Mouse (Mus musculus): Measurements from ENCODE around the gene Hoxd13. TPM values are rescaled to one million over a fixed set of nuclear protein-coding genes. Genes with fewer than 3 reads are reported as not detected.
A peak's percentile ranks its signal among the peaks of the same experiment; 100 is the strongest.

The Hoxd13 gene
- polyA plus RNA-seq, 1 experiment from 2014 or later = not detected

DNA sequence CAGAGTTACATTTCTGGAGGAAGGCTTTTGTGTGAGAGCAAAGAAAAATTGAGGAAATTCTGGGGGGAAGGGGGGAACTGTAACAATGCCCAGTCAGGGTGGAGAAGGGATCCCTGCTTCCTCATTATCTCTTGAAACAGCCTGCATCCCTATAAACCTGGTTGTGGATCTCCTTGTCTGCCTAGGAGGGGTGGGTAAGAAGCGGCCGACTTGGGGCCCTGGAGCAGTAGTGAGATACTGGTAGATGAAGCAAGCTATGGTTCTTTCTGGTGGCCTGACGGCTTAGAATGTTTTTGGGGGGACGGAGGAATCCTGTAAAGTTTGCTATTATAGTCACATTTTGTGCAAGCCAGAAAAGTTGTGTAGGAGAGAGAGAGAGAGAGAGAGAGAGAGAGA is 25.3 kb downstream of the Hoxd13 start:
- Histone ChIP-seq H3K4me2 (replicated peaks) (no peak overlapping the region), H3K4me1 (peaks cover 11% of the 10 kb centered on the region), H3K36me3 (no peaks in the 10 kb centered on the region), H3K9me3 (no peaks in the 10 kb centered on the region), H3K4me3 (no peak overlapping the region), H3K27me3 (peaks cover 97% of the 10 kb centered on the region), H3K27ac (replicated peaks) (no peak overlapping the region), H3K9ac (replicated peaks) (no peak overlapping the region)
- 10% methylated on average over 4 of the region's 4 CpGs for WGBS
- ATAC-seq (replicated peaks) = no peak

DNA sequence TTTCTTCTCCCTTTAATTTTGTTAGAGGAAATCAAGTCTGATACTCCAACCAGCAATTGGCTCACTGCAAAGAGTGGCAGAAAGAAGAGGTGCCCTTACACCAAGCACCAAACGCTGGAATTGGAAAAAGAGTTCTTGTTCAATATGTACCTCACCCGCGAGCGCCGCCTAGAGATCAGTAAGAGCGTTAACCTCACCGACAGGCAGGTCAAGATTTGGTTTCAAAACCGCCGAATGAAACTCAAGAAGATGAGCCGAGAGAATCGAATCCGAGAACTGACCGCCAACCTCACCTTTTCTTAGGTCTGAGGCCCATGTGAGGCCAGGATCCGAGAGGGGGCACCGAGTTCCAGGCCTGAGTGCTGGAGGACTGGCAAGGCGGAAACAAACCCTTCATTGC is 26.0 kb downstream of the Hoxd13 start:
- Histone ChIP-seq H3K4me3 (no peak overlapping the region), H3K4me2 (replicated peaks) (no peak overlapping the region), H3K9me3 (no peaks in the 10 kb centered on the region), H3K9ac (replicated peaks) (no peak overlapping the region), H3K27ac (replicated peaks) (no peak overlapping the region), H3K4me1 (peaks cover 12% of the 10 kb centered on the region), H3K36me3 (no peaks in the 10 kb centered on the region), H3K27me3 (peaks cover 96% of the 10 kb centered on the region)
- no peak for ATAC-seq (replicated peaks)
- WGBS = 1% methylated on average over 16 of the region's 16 CpGs

DNA sequence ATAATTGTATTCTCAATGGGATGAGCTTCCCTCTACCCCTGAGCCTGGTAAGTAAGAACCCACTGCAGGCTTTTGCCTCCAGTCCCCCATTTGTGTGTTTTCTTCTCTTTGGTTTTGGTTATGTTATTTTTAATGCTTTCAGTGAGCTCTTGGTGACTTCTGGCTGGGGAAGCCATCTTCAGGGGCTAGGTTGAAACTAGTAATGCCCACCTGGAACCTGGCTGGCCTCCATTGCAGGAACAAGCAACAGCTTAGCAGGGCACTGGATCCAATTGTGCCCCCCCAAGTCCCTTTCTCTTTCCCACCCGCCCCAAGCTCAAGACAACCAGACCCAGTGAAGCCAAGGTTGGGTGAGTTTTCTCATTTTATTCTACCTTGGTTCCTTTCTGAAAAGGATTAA is 27.3 kb downstream of the Hoxd13 start:
- H3K4me2 ChIP-seq (replicated peaks) = no peak overlapping the region
- no peak overlapping the region for H3K27ac ChIP-seq (replicated peaks)
- WGBS = 7% methylated on average over 1 of the region's 1 CpGs
- H3K27me3 ChIP-seq = peaks cover 97% of the 10 kb centered on the region
- H3K4me3 ChIP-seq = no peak overlapping the region
- peaks cover 12% of the 10 kb centered on the region for H3K4me1 ChIP-seq
- no peaks in the 10 kb centered on the region for H3K36me3 ChIP-seq
- no peaks in the 10 kb centered on the region for H3K9me3 ChIP-seq
- H3K9ac ChIP-seq (replicated peaks) = no peak overlapping the region
- no peak for ATAC-seq (replicated peaks)

DNA sequence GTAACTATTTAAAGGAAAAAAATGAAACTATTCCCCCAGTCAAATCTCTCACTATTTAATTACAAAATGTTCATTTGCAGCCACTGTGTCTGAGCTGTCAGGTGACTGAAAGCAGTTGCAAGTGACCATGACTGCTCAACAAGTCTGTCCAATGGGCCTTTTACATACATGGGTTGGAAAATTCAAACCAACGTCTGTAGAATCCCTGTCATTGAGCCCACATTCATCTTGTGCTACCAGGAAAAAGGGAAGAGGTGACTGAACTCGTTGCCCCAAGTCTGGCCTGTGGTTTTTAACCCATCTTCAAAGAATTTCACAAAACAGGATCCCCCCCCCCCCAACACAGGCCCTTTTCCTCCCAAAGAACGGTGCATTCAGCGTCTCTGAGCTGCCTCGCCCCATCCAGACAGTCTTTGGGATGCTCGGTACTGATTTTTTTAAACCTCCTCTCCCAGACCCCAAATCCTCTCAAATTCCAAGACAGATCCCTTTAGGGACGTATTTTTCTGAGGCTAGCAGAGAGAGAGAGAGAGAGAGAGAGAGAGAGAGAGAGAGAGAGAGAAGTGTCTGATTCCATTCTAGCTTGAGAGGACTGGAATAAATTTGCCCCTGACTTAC is 27.8 kb downstream of the Hoxd13 start:
- Histone ChIP-seq H3K27me3 (peaks cover 98% of the 10 kb centered on the region), H3K4me1 (peaks cover 12% of the 10 kb centered on the region), H3K27ac (replicated peaks) (no peak overlapping the region), H3K9me3 (no peaks in the 10 kb centered on the region), H3K4me2 (replicated peaks) (no peak overlapping the region), H3K9ac (replicated peaks) (no peak overlapping the region), H3K36me3 (no peaks in the 10 kb centered on the region), H3K4me3 (no peak overlapping the region)
- WGBS = 5% methylated on average over 7 of the region's 7 CpGs
- no peak for ATAC-seq (replicated peaks)

DNA sequence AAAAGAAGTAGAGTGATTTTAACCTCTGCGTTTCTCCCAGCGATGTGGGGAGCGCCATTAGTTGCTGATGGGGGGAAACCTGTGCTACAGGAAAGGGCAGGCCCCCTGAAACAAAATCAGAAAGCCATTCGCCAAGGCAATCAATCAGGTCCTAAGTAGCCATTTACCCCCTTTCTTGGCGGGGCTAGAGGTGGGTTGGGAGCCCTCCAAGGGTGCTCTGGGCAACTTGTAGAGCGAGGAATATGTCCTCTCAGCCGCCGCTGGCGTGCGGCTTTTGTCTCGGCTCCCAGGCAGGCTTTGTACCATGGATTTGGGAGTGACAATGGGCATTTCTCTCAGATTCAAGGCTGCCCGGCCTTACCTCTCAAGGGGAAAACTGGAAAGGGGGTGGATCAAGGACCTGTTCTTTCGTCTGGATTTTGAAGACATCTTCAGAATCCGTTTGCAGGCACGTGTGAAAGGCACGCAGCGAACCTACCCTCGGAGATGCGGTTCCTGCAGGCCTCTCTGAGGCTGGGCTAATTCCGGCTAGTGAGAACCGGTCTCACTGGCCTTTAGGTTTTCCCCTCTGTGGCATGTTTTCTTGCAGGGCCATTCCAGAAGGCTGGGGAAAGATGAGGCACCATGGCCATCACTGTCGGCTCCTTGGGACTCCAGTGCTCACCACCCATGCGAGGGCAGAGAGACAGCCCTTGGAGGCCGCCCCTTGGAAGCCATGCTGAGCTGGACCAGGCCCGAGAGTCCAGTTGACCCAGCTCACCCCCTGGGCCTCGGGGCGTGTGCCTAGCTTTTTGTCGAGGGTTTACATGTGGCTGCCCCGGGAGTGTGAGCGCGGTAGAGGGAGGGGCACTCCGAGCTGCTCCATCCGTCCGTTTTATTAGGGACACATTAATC is 28.6 kb downstream of the Hoxd13 start:
- WGBS = 1% methylated on average over 34 of the region's 34 CpGs

DNA sequence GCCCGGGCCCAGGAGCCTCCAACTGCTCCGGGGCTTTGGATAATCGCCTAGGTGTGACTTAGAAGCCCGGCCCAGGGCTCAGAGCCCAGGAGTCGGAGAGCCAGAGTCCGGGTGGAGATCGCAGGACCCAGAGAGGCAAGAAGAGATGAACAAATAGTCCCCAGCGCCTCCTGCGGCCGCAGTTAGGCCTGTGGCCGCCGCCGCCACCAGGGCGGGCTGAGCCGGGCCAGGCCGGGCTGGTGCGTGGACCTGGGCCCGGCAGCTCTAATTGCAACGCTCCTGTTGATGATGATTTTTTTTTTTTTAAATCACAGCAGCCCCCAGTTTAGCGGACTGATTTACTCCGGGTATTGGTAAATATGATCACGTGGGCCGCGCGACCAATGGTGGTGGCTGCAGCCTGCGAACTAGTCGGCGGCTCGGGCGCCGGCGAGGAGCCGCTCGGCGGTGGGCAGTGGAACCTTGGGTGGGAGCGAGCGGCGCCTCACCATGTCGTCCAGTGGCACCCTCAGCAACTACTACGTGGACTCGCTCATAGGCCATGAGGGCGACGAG is 29.5 kb downstream of the Hoxd13 start, which contains the start of gene Hoxd9:
TSS of gene Hoxd9 (plus strand) at position 161 of the 555 bp plus-strand sequence.
- whole genome bisulfite sequencing = under 1% methylated on average over 43 of the region's 43 CpGs
- peak; percentile 60 for ATAC-seq (replicated peaks)
- H3K36me3 ChIP-seq = no peaks in the 10 kb centered on the region
- peak within 1 kb of the TSS; percentile 29 for H3K4me3 ChIP-seq
- H3K4me1 ChIP-seq = peaks cover 12% of the 10 kb centered on the region
- H3K27me3 ChIP-seq = peaks cover 97% of the 10 kb centered on the region
- no peak within 1 kb of the TSS for H3K27ac ChIP-seq (replicated peaks)
- peak within 1 kb of the TSS; percentile 42 for H3K4me2 ChIP-seq (replicated peaks)
- no peaks in the 10 kb centered on the region for H3K9me3 ChIP-seq
- no peak within 1 kb of the TSS for H3K9ac ChIP-seq (replicated peaks)

More for the DNA sequence above, 28.6 kb downstream of the Hoxd13 start:
- H3K4me3 ChIP-seq = no peak overlapping the region
- no peak overlapping the region for H3K27ac ChIP-seq (replicated peaks)
- no peaks in the 10 kb centered on the region for H3K36me3 ChIP-seq
- peaks cover 98% of the 10 kb centered on the region for H3K27me3 ChIP-seq
- no peak overlapping the region for H3K9ac ChIP-seq (replicated peaks)
- H3K9me3 ChIP-seq = no peaks in the 10 kb centered on the region
- H3K4me1 ChIP-seq = peaks cover 12% of the 10 kb centered on the region
- no peak; the same call in 1 of the 2 replicates for ATAC-seq (replicated peaks)
- no peak overlapping the region for H3K4me2 ChIP-seq (replicated peaks)

DNA sequence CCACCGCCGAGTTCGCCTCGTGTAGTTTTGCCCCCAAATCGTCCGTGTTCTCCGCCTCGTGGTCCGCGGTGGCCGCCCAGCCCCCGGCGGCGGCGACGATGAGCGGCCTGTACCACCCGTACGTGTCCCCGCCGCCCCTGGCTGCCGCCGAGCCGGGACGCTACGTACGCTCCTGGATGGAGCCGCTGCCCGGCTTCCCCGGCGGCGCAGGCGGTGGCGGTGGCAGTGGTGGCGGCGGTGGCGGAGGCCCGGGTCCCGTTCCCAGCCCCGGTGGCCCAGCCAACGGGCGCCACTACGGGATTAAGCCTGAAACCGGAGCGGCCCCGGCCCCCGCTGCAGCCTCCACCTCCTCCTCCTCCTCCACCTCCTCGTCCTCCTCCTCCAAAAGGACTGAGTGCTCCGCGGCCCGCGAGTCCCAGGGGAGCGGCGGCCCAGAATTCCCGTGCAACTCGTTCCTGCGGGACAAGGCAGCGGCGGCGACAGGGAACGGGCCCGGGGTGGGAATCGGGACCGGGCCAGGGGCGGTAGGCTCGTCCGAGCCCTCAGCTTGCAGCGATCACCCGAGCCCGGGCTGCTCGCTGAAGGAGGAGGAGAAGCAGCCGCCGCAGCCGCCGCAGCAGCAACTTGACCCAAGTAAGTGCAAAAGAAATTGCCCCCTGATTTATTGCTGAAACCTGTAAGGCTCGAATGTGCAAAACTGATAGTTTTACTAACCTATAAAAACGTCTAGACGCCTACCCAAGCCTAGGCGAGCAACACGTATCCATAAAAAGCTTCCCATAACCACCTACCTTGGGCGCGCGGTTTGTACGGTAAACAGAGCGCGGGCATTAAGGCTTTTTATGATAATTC is 30.3 kb downstream of the Hoxd13 start:
- 0 out of 2 replicates have a peak, but pooled peaks have one; percentile 19 for ATAC-seq (replicated peaks)
- Histone ChIP-seq H3K9me3 (no peaks in the 10 kb centered on the region), H3K36me3 (no peaks in the 10 kb centered on the region)

DNA sequence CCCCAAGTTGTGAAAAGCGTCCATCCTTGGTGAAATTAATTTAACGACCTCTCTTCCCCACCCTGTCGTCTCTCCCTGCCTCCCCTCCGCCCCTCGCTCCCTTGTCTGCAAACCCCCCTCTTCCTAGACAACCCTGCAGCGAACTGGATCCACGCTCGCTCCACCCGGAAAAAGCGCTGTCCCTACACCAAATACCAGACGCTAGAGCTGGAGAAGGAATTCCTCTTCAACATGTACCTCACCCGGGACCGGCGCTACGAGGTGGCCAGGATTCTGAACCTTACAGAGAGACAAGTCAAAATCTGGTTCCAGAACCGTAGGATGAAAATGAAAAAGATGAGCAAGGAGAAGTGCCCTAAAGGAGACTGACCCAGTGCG is 30.9 kb downstream of the Hoxd13 start:
- H3K4me1 ChIP-seq = peaks cover 12% of the 10 kb centered on the region
- no peaks in the 10 kb centered on the region for H3K36me3 ChIP-seq
- H3K27ac ChIP-seq (replicated peaks) = no peak overlapping the region
- no peak overlapping the region for H3K4me2 ChIP-seq (replicated peaks)
- no peaks in the 10 kb centered on the region for H3K9me3 ChIP-seq
- H3K27me3 ChIP-seq = peaks cover 96% of the 10 kb centered on the region
- under 1% methylated on average over 17 of the region's 17 CpGs for WGBS
- no peak overlapping the region for H3K4me3 ChIP-seq
- H3K9ac ChIP-seq (replicated peaks) = no peak overlapping the region
- no peak for ATAC-seq (replicated peaks)

More for the DNA sequence above, 30.3 kb downstream of the Hoxd13 start:
- peaks cover 96% of the 10 kb centered on the region for H3K27me3 ChIP-seq
- WGBS = under 1% methylated on average over 80 of the region's 86 CpGs
- H3K9ac ChIP-seq (replicated peaks) = no peak overlapping the region
- no peak overlapping the region for H3K27ac ChIP-seq (replicated peaks)
- peak overlapping the region; percentile 42 for H3K4me2 ChIP-seq (replicated peaks)
- peaks cover 12% of the 10 kb centered on the region for H3K4me1 ChIP-seq
- peak overlapping the region; percentile 29 for H3K4me3 ChIP-seq

DNA sequence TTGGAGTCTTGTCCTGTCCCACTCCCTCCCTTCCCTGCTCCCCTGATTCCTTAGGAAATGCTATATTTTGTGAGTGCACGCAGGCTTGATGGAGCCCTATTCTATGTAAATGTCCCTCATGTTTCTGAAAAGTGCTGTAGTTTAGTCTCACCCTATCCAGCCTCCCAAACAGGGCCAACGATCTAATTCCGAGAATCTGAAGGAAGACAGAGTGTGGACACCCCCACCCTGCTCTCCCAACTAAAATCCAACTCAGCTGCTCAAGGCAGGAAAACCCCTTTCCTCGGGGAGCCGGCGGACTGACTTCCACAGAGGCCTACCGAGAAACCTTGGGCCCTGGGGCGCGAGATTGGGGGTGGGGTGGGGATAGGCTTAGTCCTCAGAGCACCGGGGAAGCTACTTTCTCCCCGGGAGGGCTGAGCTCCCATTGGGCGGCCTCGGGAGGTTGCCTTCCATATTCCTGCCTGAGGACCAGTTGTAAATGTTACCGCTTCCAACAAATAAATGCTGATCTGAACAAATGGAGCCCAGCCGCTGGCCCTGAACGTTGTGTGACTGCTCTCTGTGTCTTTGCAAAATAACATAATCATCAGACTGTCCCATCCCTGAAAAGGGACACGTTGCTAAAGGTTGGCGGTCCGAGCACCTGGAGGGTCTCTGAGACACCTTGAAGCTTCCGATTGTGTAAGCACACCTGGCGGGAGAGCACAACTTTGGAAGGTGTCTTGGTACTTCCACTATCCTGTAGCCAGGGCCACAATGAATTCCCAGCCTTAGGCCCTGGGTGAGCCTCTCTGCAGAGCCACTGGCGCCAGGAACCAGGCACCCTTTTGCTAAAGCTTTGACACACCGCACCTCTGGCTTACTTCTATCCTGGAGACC is 31.8 kb downstream of the Hoxd13 start:
- Histone ChIP-seq H3K4me1 (peaks cover 17% of the 10 kb centered on the region), H3K36me3 (no peaks in the 10 kb centered on the region), H3K4me2 (replicated peaks) (no peak overlapping the region), H3K27me3 (peaks cover 96% of the 10 kb centered on the region), H3K9me3 (no peaks in the 10 kb centered on the region), H3K4me3 (no peak overlapping the region), H3K27ac (replicated peaks) (no peak overlapping the region), H3K9ac (replicated peaks) (no peak overlapping the region)
- 1% methylated on average over 23 of the region's 23 CpGs for WGBS
- no peak for ATAC-seq (replicated peaks)

DNA sequence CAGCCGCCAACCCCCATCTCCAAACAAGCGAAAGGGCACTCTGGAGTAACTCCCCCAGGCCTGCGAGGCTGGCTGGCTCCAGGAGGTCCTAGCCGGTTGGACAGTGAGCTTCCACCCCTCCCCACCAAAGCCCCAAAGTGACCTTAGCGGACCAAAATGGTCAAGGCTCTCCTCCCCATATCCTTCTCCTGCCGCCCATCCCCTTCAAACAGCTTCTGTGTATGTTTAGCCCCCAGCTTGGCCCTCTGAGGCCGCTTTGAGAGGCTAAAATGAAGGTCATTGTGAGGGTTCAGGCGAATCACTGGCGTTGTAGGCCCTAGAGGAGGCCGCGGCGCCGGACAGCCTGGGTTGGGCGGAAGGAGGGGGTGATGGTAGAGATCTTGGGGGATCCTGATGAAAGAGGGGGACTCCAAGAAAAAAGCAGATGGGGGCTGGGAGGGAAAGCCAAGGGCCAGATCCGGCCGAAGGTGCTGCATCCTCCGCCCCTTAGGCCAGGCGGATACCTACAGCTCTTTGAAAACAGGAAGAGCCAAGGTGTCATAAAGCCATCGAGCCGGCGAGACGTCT is 32.5 kb downstream of the Hoxd13 start:
- no peaks in the 10 kb centered on the region for H3K9me3 ChIP-seq
- H3K27ac ChIP-seq (replicated peaks) = no peak overlapping the region
- H3K4me3 ChIP-seq = no peak overlapping the region
- ATAC-seq (replicated peaks) = no peak
- H3K4me1 ChIP-seq = peaks cover 24% of the 10 kb centered on the region
- peaks cover 95% of the 10 kb centered on the region for H3K27me3 ChIP-seq
- no peaks in the 10 kb centered on the region for H3K36me3 ChIP-seq
- no peak overlapping the region for H3K9ac ChIP-seq (replicated peaks)
- H3K4me2 ChIP-seq (replicated peaks) = no peak overlapping the region
- 3% methylated on average over 22 of the region's 22 CpGs for WGBS
